Mouse (Mus musculus) NIH3T3 (cell line): ENCODE measurements around the gene Sncg.
A peak's percentile ranks its signal among the peaks of the same experiment; 100 is the strongest.
"Not testable (repeated sequence)": the region's sequence is repeated elsewhere in the genome, so short reads cannot be mapped to it uniquely, and the experiment has no call there.

ENCODE experiments used
- DNase-seq: peaks from one replicate; pipeline ENCODE4 v3.0.0-alpha.2; 2012; ENCODE audit warnings: low read depth

Gene Sncg

DNA sequence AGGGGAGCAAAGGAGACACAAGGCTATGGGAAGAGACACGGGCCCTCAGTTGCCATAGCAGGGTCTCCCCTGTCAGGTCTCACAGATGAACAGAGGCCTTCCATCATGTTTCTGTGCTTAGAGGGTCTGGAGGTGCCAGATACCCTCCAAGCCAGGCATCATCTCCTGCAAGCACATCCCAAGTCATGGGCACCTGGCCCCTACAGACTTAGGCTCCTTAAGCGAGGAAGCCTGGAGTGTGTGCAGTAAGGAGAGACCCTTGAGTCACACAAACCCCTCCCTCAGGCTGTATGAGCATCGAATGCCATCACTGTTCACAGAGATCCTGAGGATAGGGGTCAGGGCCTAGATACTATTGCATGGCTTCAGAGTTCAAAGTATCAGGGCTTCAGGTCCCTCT lies 3.7 kb downstream of the Sncg start:
- DNase-seq = no peak

DNA sequence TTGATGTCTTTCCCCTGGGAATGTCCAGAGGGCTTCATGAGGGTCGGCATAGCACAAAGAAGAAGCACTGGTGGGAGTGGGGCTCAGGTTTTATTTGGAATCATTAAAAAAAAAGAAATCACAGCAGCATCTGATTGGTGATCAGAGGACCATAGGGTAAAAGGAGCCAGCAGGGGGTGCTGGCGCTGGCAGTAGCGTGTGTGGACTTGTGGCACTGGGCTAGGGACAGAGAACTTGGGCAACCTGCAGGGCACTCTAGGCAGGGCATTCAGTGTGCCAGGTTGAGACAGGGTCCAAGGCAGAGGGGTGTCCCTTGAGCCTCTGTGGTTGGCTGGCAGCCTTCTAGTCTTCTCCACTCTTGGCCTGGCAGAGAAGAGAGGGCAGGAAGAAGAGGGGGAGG lies 4.4 kb downstream of the Sncg start:
- no peak for DNase-seq

DNA sequence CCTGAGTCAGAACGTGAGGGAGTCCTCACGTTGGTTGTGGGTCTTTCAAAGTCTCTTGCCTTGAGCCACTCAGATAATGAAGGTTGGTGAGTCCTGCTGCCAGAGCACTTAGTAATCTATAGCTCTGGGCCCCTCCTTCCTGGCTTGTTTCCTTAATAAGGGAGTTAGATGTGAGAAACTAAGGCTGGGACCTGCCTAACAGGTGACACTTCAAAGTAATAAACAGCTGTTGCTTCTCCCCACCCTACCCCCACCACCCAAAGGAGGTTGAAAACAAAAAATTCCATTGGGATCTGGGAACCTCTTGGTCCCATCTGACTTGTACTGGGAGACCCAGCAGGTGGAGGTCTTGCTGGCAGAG lies 9.5 kb downstream of the Sncg start:
- no peak for DNase-seq

DNA sequence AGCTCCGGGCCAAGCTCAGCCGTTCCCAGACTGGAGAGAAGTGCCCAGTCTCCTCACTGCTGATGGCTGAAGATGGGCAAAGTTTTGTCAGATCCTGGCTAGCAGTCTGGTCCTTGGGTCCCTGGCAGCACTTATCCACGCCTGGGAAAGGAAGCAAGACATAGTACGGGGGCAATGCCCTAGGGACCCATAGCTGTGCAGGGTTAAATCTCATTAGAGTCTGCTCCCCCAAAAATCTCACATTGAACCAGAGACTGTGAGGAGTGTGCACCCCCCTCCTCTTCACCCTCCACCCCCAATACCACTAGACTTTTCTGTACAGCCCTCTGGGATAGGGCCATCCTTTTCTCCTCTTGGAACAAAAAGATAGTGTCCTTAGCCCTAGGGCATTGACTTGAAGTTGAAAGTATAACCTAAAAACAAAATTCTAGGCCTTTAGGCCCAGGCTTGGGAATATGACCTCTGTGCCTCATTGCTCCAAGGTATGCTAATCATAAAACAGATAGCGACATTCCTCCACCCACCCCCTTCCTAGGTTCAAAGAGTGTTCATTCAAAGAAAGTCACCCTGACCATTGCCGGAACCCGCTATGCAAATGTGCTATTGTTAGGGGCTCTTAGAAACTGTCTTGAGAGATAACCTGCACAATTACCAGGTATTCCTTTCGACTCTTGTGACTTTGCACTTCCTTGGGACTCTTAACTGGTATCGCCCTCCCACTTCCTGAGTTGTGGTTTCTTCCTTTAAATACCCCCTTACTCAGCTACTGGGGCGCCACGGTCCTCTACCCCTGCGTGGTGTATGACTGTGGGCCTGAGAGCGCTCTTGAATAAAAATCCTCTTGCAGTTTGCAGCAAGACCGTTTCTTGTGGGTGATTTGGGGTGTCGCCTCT lies 10.1 kb downstream of the Sncg start:
- DNase-seq = not testable (repeated sequence)

DNA sequence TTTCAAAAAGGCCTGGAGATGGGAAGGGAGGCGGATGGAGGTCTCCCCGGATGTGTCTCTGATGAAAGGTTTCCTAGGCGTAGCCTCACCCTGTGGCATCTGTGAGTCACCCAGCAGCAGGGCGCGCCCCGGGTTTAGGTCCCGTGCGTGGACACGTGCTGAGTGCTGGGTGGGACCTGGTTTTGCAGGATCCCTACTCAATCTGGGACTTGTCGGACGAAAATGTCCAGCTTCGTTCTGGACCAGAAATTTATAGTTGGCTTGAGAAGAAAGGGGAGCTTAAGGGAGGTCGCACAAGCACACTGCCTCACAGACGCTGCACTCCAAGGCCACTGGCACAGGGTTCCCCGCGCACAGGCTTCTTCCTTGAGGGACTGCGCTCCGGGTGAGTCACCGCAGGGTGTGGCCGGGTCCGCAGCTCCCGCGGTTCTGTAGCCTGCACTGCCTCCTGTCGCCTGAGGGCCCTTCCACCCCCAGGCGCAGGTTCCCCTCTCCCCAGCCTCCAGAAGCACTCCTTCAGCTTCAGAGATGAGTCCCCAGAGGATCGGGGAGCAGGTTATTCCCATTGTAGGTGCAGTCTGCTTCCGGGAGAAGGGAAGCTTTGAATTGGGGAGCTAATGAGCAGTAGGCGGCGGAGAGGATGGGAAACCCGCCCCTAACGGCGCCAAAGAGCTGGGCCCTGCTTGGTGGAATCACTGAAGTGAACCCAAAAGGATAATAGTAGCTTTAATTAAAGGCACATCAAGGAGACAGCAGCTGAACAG lies 10.9 kb downstream of the Sncg start:
- DNase-seq = peak; percentile 85

DNA sequence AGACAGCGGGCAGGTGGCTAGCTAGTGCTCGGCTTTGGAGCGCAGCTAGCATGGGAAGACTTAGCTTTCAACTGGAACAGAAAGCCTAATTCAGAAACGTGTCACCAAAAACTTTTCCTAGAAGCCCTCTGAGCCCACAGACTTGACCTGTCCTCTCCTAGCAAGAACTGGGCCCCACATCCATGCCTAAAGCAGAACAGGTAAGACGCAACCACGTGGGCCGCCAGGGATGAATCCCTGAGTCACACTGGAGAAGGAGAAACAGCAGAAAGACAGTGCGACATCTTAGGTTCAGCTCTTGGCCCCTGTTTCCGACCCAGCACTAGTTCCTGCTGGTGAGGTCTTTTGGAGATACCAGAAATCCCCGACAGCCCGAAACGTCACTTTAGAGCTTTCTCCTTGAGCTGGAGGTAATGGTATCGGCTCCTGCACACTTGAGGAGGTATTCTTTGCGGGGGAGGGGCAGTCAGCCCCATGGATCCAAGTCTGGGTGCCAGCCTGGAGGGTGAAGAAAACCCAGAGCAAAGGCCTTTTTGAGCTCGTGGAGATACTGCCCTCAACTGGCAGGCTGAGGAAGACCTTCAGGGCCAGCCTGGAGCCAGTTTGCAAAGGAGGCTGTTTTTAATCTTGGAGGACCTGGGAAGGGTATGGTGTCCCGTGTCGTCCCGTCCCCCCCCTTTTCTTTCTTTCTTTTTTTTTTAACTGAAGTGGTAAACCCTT lies 11.7 kb downstream of the Sncg start:
- peak; percentile 89 for DNase-seq

DNA sequence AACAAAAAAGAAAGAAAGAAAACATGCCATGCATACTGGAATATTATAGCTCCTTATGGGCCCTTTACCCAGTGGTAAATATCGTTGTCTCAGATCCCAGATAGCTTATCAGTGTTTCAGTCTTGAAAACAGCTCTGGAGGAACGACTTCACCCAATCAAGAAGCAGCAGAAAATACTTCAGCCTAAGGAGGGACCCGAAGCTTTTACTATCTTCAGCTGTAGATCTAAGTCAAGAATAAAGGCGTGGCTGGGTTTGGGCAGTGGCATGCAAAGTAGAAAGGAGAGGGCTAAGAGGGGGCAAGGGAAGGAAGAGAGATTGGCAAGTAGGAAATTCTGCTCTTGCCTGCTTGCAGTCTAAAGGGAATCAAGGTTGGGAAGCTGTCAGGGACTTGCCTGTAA lies 12.5 kb downstream of the Sncg start:
- no peak for DNase-seq

DNA sequence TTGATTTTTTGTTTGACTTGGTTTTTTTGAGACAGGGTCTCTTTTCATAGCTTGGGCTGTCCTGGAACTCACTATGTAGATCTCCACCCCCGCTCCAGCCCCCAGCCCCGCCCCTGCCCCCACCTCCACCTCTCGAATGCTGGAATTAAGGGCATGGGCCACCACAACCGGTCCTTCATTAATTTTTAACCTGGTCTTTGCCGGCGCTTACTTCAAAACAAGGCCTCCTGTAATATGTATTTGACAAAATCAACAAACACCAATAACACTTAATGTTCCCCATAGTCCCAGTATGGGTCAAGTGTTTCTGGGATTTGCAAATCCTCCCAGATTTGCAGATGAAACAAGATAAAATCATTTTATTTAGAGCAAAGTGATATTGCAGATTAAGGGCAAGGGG lies 14.3 kb downstream of the Sncg start:
- no peak for DNase-seq

DNA sequence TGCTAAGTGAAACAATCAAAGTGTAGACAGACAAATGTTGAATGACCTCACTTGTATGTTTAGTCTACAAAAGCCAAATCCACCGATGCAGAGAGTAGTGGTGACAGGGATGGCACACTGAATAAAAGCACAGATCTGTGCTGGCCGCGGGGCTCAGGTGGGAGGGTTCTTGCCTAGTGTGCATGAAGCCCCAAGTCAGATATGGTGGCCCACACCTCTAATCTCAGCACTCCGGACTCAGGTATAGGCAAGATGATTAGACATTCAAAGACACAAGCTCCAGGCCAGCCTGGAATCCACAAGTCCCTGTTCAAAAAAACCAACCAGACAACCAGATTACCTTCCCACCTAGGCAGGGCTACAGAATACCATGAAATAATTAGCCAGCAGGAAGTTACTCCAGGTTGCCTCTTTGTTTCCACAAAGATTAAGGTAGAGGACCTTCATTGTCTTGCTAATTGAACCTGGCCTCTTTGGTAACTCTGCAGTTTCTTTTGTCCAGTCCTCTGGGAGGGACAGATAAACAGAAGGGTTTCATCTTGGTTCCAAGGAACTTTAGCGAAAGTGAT lies 14.8 kb downstream of the Sncg start:
- DNase-seq = no peak

DNA sequence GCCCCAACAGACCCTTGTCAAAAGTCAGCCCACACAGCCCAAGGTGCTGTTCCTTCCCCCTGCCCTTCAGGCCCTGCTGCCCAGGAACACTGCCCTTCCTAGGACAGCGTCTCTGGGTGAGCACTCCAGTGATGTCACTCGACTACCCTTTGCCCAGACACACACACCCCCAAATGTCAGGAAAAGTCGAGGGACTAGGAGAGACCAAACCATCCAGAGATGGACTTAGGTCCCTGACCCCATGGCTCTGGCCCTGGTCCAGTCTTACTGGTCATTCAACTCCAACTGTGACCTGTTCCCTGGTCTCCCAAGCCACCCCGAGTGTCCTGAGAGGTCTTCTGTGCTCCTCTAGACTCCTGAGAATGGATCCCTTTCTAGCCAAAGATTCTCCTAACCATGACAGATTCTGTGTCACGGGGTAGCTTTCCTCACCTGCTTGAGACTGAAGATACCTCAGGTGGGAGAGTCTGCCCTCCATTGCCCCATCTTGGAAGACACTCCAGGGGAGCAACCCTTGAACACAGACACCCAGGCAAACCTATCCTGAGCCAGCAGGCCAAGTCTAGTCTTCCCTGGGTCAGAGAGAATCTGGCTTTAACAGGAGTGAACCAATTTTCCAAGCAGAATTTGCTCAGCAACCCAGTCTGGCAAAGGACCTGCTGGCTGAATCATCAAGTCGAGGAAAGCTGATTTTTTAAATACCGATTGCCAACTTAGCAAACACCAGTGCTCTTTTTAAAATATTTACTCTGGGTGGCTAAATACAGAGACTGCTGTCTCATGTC lies 16.7 kb downstream of the Sncg start:
- DNase-seq = peak; percentile 77

DNA sequence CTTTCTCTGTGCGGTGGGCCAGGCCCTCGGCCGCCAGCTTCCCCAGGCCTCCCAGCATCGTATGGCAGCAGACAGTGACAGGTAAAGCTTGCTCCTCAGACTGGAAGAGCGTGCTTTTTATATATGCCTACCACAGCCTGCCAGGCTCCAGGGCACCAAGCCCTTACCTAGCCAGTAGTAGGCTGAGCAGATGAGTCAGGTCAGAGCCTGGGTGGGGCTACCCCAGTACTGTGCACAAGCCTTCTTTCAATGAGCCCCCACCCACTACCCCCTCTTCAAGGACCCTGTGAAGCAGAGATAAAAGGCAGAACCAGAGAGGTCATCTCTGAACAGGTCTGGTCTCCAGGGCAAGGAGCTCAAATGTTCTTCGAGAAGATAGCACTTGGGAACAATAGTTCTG lies 19.3 kb downstream of the Sncg start, which contains the start of gene Fam25c:
TSS of gene Fam25c (minus strand) at position 133 of the 400 bp plus-strand sequence.
- no peak for DNase-seq

DNA sequence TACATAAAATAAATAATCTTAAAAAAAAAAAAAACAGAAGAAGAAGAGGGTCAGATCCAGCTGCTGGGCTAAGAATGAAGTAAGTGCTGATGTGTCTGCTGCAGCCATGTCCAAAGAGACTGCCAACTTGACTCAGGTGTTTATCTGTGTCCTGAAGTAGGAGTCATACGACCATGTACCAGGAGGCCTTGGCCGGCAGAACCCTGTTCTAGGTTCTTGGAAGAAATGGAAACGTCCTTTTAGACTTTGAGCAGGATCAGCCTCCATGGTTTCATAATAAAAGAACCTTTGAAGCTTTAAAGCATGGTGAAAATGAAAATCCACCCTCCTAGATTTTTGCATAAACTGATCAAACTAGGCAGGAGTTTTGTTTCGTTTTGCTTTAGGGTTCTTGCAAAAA lies 20.1 kb downstream of the Sncg start:
- DNase-seq = no peak

DNA sequence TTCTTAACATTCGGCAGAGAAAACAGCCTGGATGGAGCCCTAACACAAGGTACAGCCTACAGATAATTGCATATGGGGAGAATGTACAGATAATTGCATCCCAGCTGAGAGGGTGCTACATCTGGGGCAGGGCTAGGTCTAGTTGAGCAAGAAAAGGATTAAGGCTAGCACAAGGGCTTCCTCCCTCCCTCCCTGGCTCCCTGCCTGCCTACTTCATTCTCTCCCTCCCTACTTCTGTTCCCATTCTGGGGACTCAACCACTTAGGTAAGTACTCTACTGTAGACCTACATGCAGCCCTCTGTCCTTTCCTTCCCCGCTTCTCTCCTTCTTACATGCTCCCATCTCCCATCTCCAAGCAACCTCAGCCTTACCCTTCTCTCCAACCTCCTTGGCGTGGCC lies 21.3 kb downstream of the Sncg start:
- DNase-seq = no peak

DNA sequence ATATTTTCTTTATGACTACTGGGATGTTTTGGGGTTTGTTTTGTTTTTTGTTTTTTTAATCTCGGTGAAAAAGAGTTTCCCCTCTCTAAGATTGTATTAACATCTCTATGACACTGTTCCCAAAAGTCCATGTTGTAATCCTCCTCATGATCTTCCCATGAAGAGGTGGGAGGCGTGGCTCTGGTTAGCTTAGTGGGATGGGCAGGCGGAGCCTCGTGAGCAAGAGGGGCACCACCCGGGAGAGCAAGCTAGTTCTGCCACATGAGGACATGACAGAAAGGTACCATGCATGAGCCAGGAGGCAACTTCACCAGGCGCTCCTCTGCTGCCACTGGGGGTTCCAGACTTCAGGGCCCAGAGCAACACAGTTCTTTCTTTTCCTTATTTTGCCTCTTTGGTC lies 22.1 kb downstream of the Sncg start:
- DNase-seq = no peak

DNA sequence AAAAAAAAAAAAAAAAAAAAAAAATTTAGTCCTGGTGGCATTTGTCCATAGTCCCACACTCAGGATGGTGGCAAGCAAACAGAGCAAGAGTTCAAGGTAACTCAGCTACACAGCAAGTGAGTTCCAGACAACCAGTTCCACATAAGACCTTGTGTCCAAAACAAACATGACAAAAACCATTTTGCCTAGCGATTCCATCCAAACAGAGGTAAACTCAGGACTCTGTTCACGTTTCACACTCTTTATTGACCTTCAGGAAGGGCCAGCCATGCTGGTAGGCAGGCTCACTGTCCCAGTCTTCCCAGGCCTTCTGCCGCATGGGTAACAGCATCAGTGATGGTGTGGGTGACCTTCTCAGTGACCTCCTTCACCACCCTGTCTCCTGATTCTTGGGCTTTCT lies 22.9 kb downstream of the Sncg start:
- DNase-seq = no peak

DNA sequence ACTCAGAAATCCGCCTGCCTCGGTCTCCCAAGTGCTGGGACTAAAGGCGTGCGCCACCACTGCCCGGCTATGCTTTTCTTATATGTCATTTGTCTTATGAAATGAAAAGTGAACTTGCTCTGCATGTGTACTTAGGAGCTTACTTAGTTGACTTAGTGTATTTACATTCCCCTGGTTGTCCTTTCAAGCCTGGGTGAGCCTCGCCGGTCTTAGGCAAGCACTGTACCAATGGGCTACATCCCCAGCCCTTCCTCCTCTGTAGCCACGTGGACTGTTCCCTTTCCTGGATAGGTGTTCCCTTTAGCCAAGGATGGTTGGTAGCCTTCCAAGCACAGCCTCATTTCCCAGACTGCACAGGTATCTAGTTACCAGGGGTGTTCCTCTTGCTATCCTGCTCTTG lies 25.6 kb downstream of the Sncg start:
- DNase-seq = no peak

DNA sequence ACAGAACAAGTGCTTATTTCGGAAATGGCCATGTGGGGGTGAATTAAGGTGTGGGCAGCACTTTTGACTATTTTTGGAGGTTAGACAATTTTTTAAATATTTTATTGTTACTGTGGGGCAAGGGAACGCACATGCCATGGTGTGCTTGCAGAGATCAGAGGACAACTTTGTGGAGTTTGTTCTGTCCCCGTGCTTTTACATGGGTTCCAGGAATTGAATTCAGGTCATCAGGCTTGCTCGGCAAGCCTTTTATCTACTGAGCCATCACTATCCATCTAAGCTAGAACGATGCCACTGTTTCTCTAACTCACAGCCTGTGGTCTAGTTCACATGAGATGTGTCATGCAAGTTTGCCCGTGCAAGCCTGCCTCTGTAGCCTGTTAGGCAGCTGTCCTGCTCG lies 26.3 kb downstream of the Sncg start:
- no peak for DNase-seq

DNA sequence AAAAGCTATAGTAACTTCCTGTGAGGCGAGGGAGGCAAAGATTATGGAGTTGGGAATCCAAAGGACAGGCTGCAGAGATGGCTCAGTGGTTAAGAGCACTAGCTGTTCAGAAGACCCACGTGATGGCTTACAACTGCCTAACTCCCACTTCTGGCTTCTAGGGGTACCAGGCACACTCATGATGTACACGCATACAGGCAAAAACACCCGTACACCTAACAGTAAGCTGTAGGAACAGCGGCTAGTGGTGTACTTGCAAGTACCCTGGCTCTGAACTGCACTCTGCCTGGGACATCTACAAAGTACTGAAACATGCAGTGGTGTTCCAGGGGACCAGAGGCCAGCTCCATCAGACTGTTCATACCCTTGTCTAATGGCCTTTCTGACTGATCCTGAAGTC lies 27.5 kb downstream of the Sncg start:
- no peak for DNase-seq

DNA sequence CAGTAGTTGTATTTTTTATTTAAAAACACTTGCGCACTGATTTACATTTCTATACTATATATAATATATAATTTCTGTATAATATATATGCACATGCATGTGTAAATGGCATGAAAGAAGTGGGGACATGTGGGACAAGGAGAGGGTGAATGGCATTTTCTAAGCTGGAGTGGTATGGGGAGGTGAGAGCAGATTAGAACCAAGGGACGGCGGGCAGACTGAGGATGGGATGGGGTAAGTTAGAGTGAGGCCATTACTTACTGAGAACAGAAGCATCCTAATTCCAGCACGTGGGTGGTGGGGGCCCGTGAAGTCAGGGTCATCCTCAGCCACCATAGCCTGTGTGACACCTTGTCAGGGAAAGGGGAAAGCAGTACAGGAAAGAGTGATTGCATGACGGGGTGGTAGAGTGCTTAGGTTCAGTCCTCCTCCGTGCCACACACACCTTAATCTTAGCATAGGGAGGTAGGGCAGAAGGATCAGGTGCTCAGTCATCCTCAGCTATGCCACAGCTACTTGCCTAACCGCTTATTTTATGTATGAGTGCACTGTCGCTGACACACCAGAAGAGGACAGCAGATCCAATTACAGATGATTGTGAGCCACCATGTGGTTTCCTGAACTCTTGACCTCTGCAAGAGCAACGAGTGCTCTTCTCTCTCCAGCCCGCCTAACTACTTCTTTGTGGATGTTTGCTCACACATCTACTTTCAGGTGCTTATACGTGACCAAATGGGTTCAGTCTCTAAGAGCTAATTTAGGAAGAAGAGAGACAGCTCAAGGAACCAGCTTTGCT lies 28.6 kb downstream of the Sncg start:
- no peak for DNase-seq

DNA sequence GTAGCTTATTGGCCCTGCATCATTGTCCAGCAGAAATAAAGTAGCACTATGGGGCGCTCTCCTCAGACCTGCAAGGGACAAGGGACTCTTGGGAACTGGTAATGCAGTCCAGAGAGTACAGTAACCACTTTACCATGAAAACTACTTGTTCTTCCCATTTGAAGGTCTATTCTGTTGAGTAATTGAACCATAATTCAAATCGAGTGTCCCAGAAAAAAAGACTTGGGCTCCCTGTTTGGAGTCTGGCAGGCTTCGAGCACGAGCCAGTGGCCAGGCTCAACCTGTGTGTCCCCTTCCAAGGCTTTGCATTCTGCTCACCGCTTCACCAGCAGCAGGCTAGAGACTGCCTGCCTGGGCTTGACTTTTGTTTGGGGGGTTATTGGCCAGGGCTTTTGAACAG lies 30.2 kb downstream of the Sncg start:
- no peak for DNase-seq

DNA sequence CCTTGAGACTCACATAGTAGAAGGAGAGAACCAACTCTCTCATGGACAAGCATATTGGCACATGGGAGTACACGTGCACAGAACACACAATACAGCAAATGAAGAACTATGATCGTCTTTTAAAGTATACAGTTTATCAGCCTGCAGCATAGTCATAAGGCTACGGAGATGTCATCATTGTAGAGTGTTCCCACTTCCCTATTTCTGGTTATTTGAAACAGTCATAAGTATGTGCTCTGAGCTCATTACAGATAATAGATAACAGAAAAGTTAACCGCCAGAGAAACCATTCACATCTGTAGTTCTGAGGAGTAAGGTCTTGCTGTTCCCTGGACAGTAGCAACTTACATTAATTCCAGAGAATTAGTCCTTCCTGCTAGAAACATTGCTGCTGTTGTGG lies 31.5 kb downstream of the Sncg start:
- no peak for DNase-seq
